23 mouse cellular contexts compared by ENCODE assay signal in genomic region chr10:12743717-12744116, GRCm38 (mm10).
DNase-seq lines count a peak whose midpoint lies in the region; ATAC-seq and TF ChIP-seq lines count a peak whose summit lies in the region.
"Had no signal": no experiment of that assay in that cellular context is flagged by ENCODE, and none has a peak within 500 bp of the region (broad histone marks: within the 10 kb centered on the region; RNA-seq: fewer than 3 reads in every experiment).

No protein-coding gene starts in this region.

- peak overlapping the region; percentile 50 for H3K4me2 ChIP-seq in CH12.LX (ENCODE audit: insufficient read depth, low read depth, poor library complexity, severe bottlenecking)
- H3K4me2 ChIP-seq: embryonic facial prominence, embryonic 12.5 days; forebrain, embryonic 13.5 days; forebrain, embryonic 15.5 days had no signal

- no peak for TF ChIP-seq EP300 in CH12.LX (IDR thresholded peaks at IDR 0.05; ENCODE audit: low read length)

- H3K9me3 ChIP-seq in CH12.LX (replicated peaks; ENCODE audit: low read length) = no peaks in the 10 kb centered on the region
- H3K9me3 ChIP-seq: embryonic facial prominence, embryonic 10.5 days; embryonic facial prominence, embryonic 12.5 days; forebrain, embryonic 13.5 days; forebrain, embryonic 15.5 days had no signal

- intact Hi-C loops in gastrocnemius, postnatal 36 days (cut with DNase I) = no loop called here

- H3K27me3 ChIP-seq in CH12.LX (replicated peaks) = no peaks in the 10 kb centered on the region
- H3K27me3 ChIP-seq in splenic B cell, adult 2 months (ENCODE audit: control insufficient read depth, insufficient read depth, low read length, poor library complexity, severe bottlenecking) = no peaks in the 10 kb centered on the region
- H3K27me3 ChIP-seq: embryonic facial prominence, embryonic 12.5 days; forebrain, embryonic 13.5 days; forebrain, embryonic 15.5 days had no signal

- DNase-seq in CH12.LX (ENCODE audit: extremely low read depth) = no peak
- peak; percentile 6 for DNase-seq in splenic B cell, adult 2 months (ENCODE audit: low read depth, low spot score)
- no peak for DNase-seq in gastrocnemius, postnatal 36 days
- no peak for DNase-seq in cerebellum, postnatal 10 days
- DNase-seq in c-Kit-positive CD71-positive TER-119-positive erythroid progenitor cells, embryonic 14.5 days (ENCODE audit: low spot score) = no peak
- DNase-seq in kidney, postnatal 25 days = no peak
- DNase-seq: adrenal gland, adult 2 months; adrenal gland, postnatal 10 days; adrenal gland, postnatal 25 days; B cell, adult 2 months; cerebellum, adult 11-12 months; cerebellum, adult 2 months; cerebellum, adult 9-10 months; cerebellum, postnatal 14 days; cerebellum, postnatal 36 days; forebrain, postnatal 0 days had no signal

- no peak overlapping the region for H3K9ac ChIP-seq in CH12.LX (ENCODE audit: insufficient read depth, low read depth)
- H3K9ac ChIP-seq: embryonic facial prominence, embryonic 12.5 days; forebrain, embryonic 13.5 days; forebrain, embryonic 15.5 days; forebrain, postnatal 0 days had no signal

- in situ Hi-C loops in CH12.LX (cut with MboI; ENCODE audit: low pct_ligation_motif_present, low pct_unique_long_range_greater_than_20kb, low sequenced_read_pairs) = no loop called here

- no peak overlapping the region for H3K4me3 ChIP-seq in CH12.LX (replicated peaks in 1 of 3; ENCODE audit: low read depth in 2 of 3, low read length in 2 of 3, poor library complexity in 1 of 3)
- H3K4me3 ChIP-seq: embryonic facial prominence, embryonic 10.5 days; embryonic facial prominence, embryonic 12.5 days; forebrain, embryonic 13.5 days; forebrain, embryonic 15.5 days had no signal

- H3K4me1 ChIP-seq in CH12.LX (ENCODE audit: control insufficient read depth in 1 of 2, insufficient read depth in 2 of 2) = no peaks in the 10 kb centered on the region
- H3K4me1 ChIP-seq: embryonic facial prominence, embryonic 10.5 days; embryonic facial prominence, embryonic 12.5 days; forebrain, embryonic 13.5 days; forebrain, embryonic 15.5 days had no signal

- TF ChIP-seq POLR2A in CH12.LX (IDR thresholded peaks at IDR 0.05; ENCODE audit: low read depth, low read length) = no peak

- no peak for TF ChIP-seq RAD21 in CH12.LX (IDR thresholded peaks at IDR 0.05; ENCODE audit: low read depth, low read length)

- dilution Hi-C loops in CH12.LX (cut with MboI; ENCODE audit: extremely low pct_ligation_motif_present, extremely low pct_unique_long_range_greater_than_20kb, low sequenced_read_pairs) = no loop called here

- no peak overlapping the region for H3K27ac ChIP-seq in CH12.LX (ENCODE audit: insufficient read depth, low read depth)
- H3K27ac ChIP-seq: embryonic facial prominence, embryonic 10.5 days; embryonic facial prominence, embryonic 12.5 days; forebrain, embryonic 13.5 days; forebrain, embryonic 15.5 days had no signal

- H3K79me2 ChIP-seq in CH12.LX (replicated peaks; ENCODE audit: control insufficient read depth, extremely low read depth, insufficient read depth, poor library complexity, severe bottlenecking) = no peaks in the 10 kb centered on the region

- peak; percentile 69 to 73 for ATAC-seq in hematopoietic stem cell, adult 5-6 weeks (replicated peaks in 1 of 2; ENCODE audit: insufficient read depth in 1 of 2, low FRiP score in 2 of 2, low TSS enrichment in 1 of 2, low read depth in 1 of 2, poor library complexity in 2 of 2, severe bottlenecking in 2 of 2)
- ATAC-seq in megakaryocyte progenitor cell, adult 5-6 weeks (replicated peaks; ENCODE audit: poor library complexity) = peak; percentile 63
- ATAC-seq: CD4-positive, CD25-positive, alpha-beta regulatory T cell, adult 4 months; forebrain, embryonic 13.5 days; forebrain, embryonic 15.5 days; forebrain, postnatal 0 days had no signal

- H3K36me3 ChIP-seq in CH12.LX (replicated peaks in 1 of 2; ENCODE audit: control insufficient read depth in 1 of 2, insufficient read depth in 1 of 2, low read length in 1 of 2) = no peaks in the 10 kb centered on the region
- H3K36me3 ChIP-seq in splenic B cell, adult 2 months (ENCODE audit: control insufficient read depth, insufficient read depth, low read length, poor library complexity, severe bottlenecking) = no peaks in the 10 kb centered on the region
- H3K36me3 ChIP-seq: forebrain, embryonic 15.5 days had no signal

- no peak for TF ChIP-seq CTCF in CH12.LX (conservative IDR thresholded peaks at IDR 0.05 in 1 of 2, IDR thresholded peaks at IDR 0.05 in 1 of 2; ENCODE audit: low read depth in 2 of 2, low read length in 2 of 2)

TF ChIP-seq in CH12.LX, 34 proteins besides CTCF, POLR2A, EP300 and RAD21:
- TF ChIP-seq USF1 (IDR thresholded peaks at IDR 0.05; ENCODE audit: low read depth, low read length) (no peak), ZNF384 (IDR thresholded peaks at IDR 0.05; ENCODE audit: low read depth, low read length) (peak; percentile 68)
